Mouse (Mus musculus) midbrain, embryonic 13.5 days (tissue): Measurements from ENCODE around the gene Atp6v0a4. TPM values are rescaled to one million over a fixed set of nuclear protein-coding genes. Genes with fewer than 3 reads are reported as not detected.

Experiments used
- ATAC-seq: fragments of 200-750 bp; cut with Nextera tagmentation; 2 replicates; pipeline ENCODE4 v1.8.0; 2017; ENCODE audit warnings: mild to moderate bottlenecking, moderate TSS enrichment, moderate library complexity
- H3K27ac ChIP-seq: fragments of 300-500 bp; sonication (generic); 2 replicates; pipeline ENCODE4 v1.5.1; 2015; ENCODE audit warnings: inconsistent platforms, mild to moderate bottlenecking, moderate library complexity
- H3K27me3 ChIP-seq: fragments of 300-500 bp; sonication (generic); 2 replicates; pipeline ENCODE4 v1.6.1; 2015; ENCODE audit warnings: mild to moderate bottlenecking, inconsistent platforms
- H3K36me3 ChIP-seq: fragments of 300-500 bp; sonication (generic); 2 replicates; pipeline ENCODE4 v1.6.1; 2015; ENCODE audit warnings: mild to moderate bottlenecking, inconsistent platforms
- H3K4me1 ChIP-seq: fragments of 300-500 bp; sonication (generic); replicated peaks from 2 replicates; pipeline ENCODE4 v1.6.1; 2015; ENCODE audit warnings: inconsistent platforms
- H3K4me2 ChIP-seq: fragments of 300-500 bp; sonication (generic); replicated peaks from 2 replicates; pipeline ENCODE4 v1.6.1; 2015; ENCODE audit warnings: moderate library complexity, mild to moderate bottlenecking, inconsistent platforms
- H3K4me3 ChIP-seq: fragments of 300-500 bp; sonication (generic); replicated peaks from 2 replicates; pipeline ENCODE4 v1.5.1; 2015; ENCODE audit warnings: mild to moderate bottlenecking, inconsistent platforms
- H3K9ac ChIP-seq: fragments of 300-500 bp; sonication (generic); replicated peaks from 2 replicates; pipeline ENCODE4 v1.6.1; 2015; ENCODE audit warnings: mild to moderate bottlenecking, inconsistent platforms
- H3K9me3 ChIP-seq: fragments of 300-500 bp; sonication (generic); 2 replicates; pipeline ENCODE4 v1.6.1; 2016; ENCODE audit warnings: mild to moderate bottlenecking, inconsistent platforms
- WGBS: fragments of 180-500 bp; shearing (Covaris S2); methylation state at CpG from one replicate; pipeline ENCODE4 v1.1.7; 2015; 5-methylcytosine and 5-hydroxymethylcytosine counted together
- polyA plus RNA-seq: library from polyadenylated mRNA; unstranded; fragments of >200 nt; fragmentation: Nextera tagmentation; extraction: Ambion mirVana; gene quantifications from 2 replicates; pipeline ENCODE4 v1.2.1, GENCODE M21; 2015

Gene Atp6v0a4
- polyA plus RNA-seq, 1 experiment from 2014 or later: 0.05 TPM

- Histone ChIP-seq H3K27me3 (no peaks in the 10 kb centered on the region), H3K4me3 (no peak overlapping the region), H3K4me1 (no peaks in the 10 kb centered on the region), H3K9me3 (0 out of 2 replicates have a peak, but pooled peaks cover 5% of the 10 kb centered on the region), H3K4me2 (no peak overlapping the region), H3K27ac (no peak overlapping the region), H3K36me3 (no peaks in the 10 kb centered on the region), H3K9ac (no peak overlapping the region)
- no peak; the same call in 1 of the 2 replicates for ATAC-seq
- 77% methylated on average over 5 of the region's 5 CpGs for WGBS
Observed at GRCm38 (mm10) chr6:38096961-38097370, 27.4 kb downstream of the Atp6v0a4 start.

GRCm38 (mm10) chr6:38094701-38095100 lies 29.7 kb downstream of the Atp6v0a4 start:
- H3K4me2 ChIP-seq: no peak overlapping the region
- no peak overlapping the region for H3K9ac ChIP-seq
- no peaks in the 10 kb centered on the region for H3K27me3 ChIP-seq
- no peak overlapping the region for H3K27ac ChIP-seq
- no peak overlapping the region for H3K4me3 ChIP-seq
- H3K4me1 ChIP-seq: no peaks in the 10 kb centered on the region
- WGBS: 92% methylated on average over 10 of the region's 10 CpGs
- H3K9me3 ChIP-seq: 0 out of 2 replicates have a peak, but pooled peaks cover 5% of the 10 kb centered on the region
- no peak for ATAC-seq
- no peaks in the 10 kb centered on the region for H3K36me3 ChIP-seq

DNA sequence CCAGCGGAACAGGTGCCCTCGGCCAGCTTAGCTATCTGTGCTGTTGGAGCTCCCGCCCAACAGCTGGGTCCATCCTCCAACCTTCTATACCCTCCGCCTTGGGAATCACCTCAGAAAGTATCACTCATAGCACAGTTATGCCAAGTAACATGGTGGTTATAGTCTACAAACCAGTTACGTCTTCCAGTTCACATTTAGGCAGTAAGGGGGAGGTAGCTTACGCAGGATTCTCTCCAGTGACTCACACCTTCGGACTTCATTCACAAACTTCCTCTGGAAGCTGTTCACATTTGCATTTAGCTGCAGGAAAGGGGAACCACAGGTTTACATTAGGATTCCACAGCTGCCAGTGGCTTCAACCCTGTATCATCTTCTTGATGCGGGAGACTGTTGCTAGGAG lies 31.8 kb downstream of the Atp6v0a4 start:
- Histone ChIP-seq H3K4me1 (no peaks in the 10 kb centered on the region), H3K9me3 (no peaks in the 10 kb centered on the region), H3K27ac (no peak overlapping the region), H3K4me3 (no peak overlapping the region), H3K9ac (no peak overlapping the region), H3K36me3 (no peaks in the 10 kb centered on the region), H3K27me3 (no peaks in the 10 kb centered on the region), H3K4me2 (no peak overlapping the region)
- 94% methylated on average over 8 of the region's 8 CpGs for WGBS
- ATAC-seq: no peak

DNA sequence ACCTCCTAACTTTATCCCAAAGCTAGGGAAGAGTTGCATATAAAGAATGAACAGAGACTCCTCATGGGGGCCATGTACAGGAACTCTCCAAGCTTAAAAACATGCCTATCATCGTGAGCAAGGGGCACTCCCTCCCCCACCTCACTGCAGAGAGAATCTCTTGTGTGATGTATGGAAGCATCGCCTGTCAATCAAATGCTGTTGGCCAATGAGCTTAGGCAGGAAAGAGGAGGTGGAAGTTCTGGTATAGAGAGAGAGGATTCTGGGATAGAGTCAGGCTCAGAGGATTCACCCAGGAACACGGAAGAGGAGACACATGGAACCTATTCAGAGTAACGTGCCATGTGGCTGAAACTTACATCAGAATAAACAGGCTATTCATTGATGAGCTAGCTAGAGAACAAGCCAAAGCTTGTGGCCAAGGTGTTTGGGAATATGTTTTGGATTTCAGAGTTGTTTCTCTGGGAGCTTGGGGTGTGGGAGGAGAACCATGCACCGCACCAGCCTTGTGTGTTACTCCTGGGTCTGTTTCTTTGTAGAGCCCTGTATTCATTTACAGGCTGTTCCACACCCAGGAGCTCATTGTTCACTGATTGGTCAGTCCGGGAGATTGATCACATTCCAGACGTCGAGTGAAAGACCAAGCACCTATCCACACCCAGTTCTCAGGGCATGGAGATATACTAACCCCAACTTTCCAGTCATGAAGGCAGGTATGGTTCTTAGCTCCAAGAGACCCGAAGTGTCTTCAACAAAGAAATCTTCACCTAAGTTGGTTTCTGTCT lies 37.0 kb downstream of the Atp6v0a4 start:
- Histone ChIP-seq H3K36me3 (no peaks in the 10 kb centered on the region), H3K27me3 (no peaks in the 10 kb centered on the region), H3K27ac (no peak overlapping the region), H3K9ac (no peak overlapping the region), H3K4me1 (no peaks in the 10 kb centered on the region), H3K4me2 (no peak overlapping the region), H3K4me3 (no peak overlapping the region), H3K9me3 (no peaks in the 10 kb centered on the region)
- ATAC-seq: no peak
- WGBS: 84% methylated on average over 9 of the region's 9 CpGs

- Histone ChIP-seq H3K9ac (no peak overlapping the region), H3K27me3 (no peaks in the 10 kb centered on the region), H3K4me1 (no peaks in the 10 kb centered on the region), H3K4me2 (no peak overlapping the region), H3K4me3 (no peak overlapping the region), H3K27ac (no peak overlapping the region), H3K9me3 (no peaks in the 10 kb centered on the region), H3K36me3 (no peaks in the 10 kb centered on the region)
- WGBS: 39% methylated on average over 4 of the region's 4 CpGs
- ATAC-seq: no peak
Observed at GRCm38 (mm10) chr6:38083204-38083603, 41.2 kb downstream of the Atp6v0a4 start.

DNA sequence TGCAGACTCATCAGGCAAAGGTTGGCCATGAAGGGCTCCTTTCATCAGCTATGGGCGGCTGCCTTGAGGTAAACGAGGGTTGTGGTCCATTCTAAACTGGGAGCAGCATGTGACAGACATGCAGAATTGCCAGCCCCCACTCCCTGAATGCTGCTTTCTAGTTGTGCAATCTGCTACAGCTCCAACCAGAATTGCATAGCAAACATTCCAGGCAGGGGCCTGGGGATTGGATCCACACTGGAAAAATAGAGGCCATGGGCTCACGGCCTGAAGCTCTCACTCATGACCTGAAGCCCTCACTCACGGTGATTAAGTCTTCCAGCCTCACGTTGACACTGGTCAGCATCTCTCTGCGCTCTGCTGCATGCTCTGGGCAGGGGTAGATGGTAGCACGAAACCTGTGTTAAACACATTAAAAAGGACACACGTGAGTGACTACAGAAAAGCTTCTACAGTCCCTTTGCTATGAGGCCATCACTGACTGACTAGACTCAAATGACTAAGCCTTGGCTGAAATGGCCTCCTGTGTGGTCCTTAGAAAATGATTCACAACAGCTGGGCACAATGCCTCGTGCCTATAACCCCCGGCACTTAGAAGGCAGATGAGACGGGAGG lies 42.6 kb downstream of the Atp6v0a4 start:
- no peak overlapping the region for H3K27ac ChIP-seq
- no peak for ATAC-seq
- H3K4me3 ChIP-seq: no peak overlapping the region
- no peaks in the 10 kb centered on the region for H3K36me3 ChIP-seq
- no peak overlapping the region for H3K9ac ChIP-seq
- 60% methylated on average over 11 of the region's 11 CpGs for WGBS
- no peaks in the 10 kb centered on the region for H3K9me3 ChIP-seq
- H3K27me3 ChIP-seq: no peaks in the 10 kb centered on the region
- H3K4me2 ChIP-seq: no peak overlapping the region
- H3K4me1 ChIP-seq: no peaks in the 10 kb centered on the region

GRCm38 (mm10) chr6:38080364-38080763 lies 44.0 kb downstream of the Atp6v0a4 start:
- H3K27ac ChIP-seq: no peak overlapping the region
- no peak for ATAC-seq
- H3K9ac ChIP-seq: no peak overlapping the region
- WGBS: 59% methylated on average over 4 of the region's 4 CpGs
- H3K9me3 ChIP-seq: no peaks in the 10 kb centered on the region
- H3K4me3 ChIP-seq: no peak overlapping the region
- H3K4me1 ChIP-seq: no peaks in the 10 kb centered on the region
- no peaks in the 10 kb centered on the region for H3K36me3 ChIP-seq
- H3K4me2 ChIP-seq: no peak overlapping the region
- no peaks in the 10 kb centered on the region for H3K27me3 ChIP-seq

GRCm38 (mm10) chr6:38073592-38073991 lies 50.8 kb downstream of the Atp6v0a4 start:
- WGBS: 87% methylated on average over 3 of the region's 3 CpGs
- no peaks in the 10 kb centered on the region for H3K36me3 ChIP-seq
- no peak overlapping the region for H3K4me3 ChIP-seq
- H3K27me3 ChIP-seq: no peaks in the 10 kb centered on the region
- H3K4me1 ChIP-seq: no peaks in the 10 kb centered on the region
- no peak overlapping the region for H3K4me2 ChIP-seq
- no peak for ATAC-seq
- H3K9me3 ChIP-seq: no peaks in the 10 kb centered on the region
- no peak overlapping the region for H3K9ac ChIP-seq
- no peak overlapping the region for H3K27ac ChIP-seq

- Histone ChIP-seq H3K4me1 (no peaks in the 10 kb centered on the region), H3K9me3 (no peaks in the 10 kb centered on the region), H3K36me3 (no peaks in the 10 kb centered on the region), H3K9ac (no peak overlapping the region), H3K4me2 (no peak overlapping the region), H3K4me3 (no peak overlapping the region), H3K27me3 (no peaks in the 10 kb centered on the region), H3K27ac (no peak overlapping the region)
- ATAC-seq: no peak
- WGBS: 78% methylated on average over 5 of the region's 5 CpGs
Observed at GRCm38 (mm10) chr6:38072137-38072796, 52.1 kb downstream of the Atp6v0a4 start.

- WGBS: 94% methylated on average over 4 of the region's 4 CpGs
- H3K4me1 ChIP-seq: peaks cover under 1% of the 10 kb centered on the region; the same call in 1 of the 2 replicates
- H3K27me3 ChIP-seq: no peaks in the 10 kb centered on the region
- no peak overlapping the region for H3K4me3 ChIP-seq
- H3K4me2 ChIP-seq: no peak overlapping the region
- no peak overlapping the region for H3K27ac ChIP-seq
- no peaks in the 10 kb centered on the region for H3K9me3 ChIP-seq
- no peak overlapping the region for H3K9ac ChIP-seq
- no peak for ATAC-seq
- H3K36me3 ChIP-seq: no peaks in the 10 kb centered on the region
Observed at GRCm38 (mm10) chr6:38071256-38071655, 53.1 kb downstream of the Atp6v0a4 start.

DNA sequence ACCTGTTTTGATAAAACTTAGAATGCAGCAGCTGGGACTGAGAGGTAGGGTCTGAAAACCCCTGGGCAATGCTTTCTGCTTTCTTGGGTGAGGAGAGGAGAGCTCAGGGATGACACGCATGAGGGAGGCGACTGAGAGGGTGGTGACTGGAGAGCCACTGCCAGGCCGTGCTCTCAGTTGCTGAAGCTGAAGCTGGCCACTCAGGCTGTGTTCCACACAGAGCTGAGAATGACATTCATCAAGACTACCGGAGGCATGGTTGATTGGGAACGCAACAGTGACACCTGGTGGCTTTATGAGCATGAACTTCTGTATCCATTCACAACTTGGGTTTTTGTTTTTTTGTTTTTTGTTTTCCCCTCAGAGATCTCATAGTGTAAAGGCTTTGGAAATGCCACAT lies 58.2 kb downstream of the Atp6v0a4 start:
- Histone ChIP-seq H3K9me3 (peaks cover 3% of the 10 kb centered on the region; the same call in 1 of the 2 replicates), H3K27me3 (no peaks in the 10 kb centered on the region), H3K4me1 (peaks cover 9% of the 10 kb centered on the region), H3K4me2 (no peak overlapping the region), H3K9ac (no peak overlapping the region), H3K27ac (no peak overlapping the region), H3K4me3 (no peak overlapping the region), H3K36me3 (no peaks in the 10 kb centered on the region)
- WGBS: 4% methylated on average over 5 of the region's 5 CpGs
- ATAC-seq: peak; percentile 95

DNA sequence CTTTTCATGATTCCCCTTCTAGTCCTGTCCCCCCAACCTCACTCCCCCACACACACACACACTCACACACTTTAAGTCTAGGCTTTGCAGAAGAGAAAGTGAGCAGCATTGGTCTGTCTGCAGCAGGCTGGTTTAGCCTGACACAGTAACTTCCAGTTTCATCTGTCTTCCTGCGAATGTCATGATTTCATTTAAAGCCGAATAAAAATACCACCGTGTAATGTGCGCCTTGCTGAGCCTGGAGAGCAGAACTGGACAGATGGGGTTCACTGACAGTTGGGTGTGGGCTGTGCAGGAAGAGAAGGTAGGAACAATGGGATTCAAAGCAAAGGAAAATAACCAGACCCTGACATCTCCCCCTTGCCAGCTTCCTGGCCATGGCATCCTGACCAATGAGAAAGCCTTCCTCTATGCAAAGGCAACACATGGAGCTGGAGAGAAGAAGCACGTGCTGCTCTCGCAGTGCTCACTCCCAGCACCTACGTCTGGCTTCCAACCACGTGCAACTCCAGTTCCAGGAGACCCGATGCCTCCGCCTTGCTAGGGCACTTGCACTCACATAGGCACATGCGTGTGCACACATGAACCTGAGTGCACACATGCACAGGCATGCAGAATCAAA lies 58.8 kb downstream of the Atp6v0a4 start:
- no peak overlapping the region for H3K4me2 ChIP-seq

More for the DNA sequence above, 58.8 kb downstream of the Atp6v0a4 start:
- H3K9ac ChIP-seq: no peak overlapping the region
- no peaks in the 10 kb centered on the region for H3K36me3 ChIP-seq
- H3K27ac ChIP-seq: no peak overlapping the region
- H3K4me3 ChIP-seq: no peak overlapping the region
- peak; percentile 77 for ATAC-seq
- H3K4me1 ChIP-seq: peaks cover 9% of the 10 kb centered on the region
- H3K9me3 ChIP-seq: peaks cover 3% of the 10 kb centered on the region; the same call in 1 of the 2 replicates
- 77% methylated on average over 11 of the region's 11 CpGs for WGBS
- H3K27me3 ChIP-seq: no peaks in the 10 kb centered on the region
